Mouse (Mus musculus) MN1 (cell line): ENCODE data around the gene Acot6.

Experiments used
- DNase-seq: peaks from one replicate; pipeline ENCODE4 v3.0.0-alpha.2; 2016; ENCODE audit warnings: low spot score

The Acot6 gene

DNA sequence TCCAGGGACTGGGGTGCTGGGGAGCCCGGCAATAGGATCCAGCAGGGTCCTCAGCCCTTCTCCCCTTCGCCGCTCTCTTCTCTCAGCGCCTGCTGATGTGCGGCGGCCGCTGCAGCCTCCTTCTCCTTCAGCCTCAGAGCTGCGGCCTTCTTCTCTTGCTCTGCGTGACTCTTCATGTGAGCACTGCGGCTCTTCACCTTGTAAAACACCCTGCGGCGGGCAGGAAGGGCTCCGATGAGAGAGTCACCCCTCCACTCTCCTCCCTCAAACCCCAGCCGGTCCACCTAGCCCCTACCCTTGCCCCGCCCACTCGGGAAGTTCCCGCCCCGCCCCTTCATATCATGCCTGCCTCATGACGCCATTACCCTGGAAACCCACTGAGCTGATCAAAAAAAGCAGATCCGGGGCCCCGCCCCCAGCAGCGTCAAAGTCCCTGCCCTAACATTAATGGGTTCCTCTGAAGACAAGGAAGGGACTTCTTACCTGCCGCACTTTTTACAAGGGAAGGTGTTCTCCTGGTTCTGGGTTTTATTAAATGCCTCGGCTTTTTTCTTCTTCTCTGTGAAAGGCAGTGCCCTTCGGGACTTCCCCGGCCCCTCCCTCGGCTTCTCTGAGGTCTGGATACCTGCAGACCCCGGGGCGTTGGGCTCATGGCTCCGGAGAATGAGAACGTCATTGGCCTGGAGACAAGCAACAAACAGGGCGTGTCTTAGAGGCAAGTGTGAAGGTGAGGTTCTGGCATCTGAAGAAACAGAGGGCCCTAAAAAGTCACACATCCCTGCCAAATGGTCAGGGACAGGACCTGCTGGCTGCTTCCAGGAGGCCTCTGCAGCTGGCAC is 52.1 kb downstream of the Acot6 start:
- DNase-seq: no peak

DNA sequence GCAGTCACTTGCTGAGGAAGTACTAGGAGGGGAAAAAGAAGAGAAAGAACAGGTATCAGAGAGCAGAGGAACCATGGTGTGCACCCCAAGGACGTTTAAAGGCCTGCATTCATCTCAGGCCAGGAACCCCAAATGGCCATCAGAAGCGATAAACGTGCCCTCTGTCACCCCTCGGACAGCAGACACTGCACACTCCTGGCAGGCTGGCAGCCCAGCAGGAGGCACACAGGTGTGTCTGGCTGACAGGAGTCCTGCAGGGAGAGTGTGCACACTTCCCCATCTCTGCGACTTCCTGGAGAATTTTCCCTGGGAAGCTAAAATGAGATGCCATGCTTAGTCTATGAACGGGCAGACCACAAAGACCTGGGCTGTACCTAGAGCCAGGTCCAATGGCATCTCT is 53.0 kb downstream of the Acot6 start:
- DNase-seq: no peak

- peak; percentile 91 for DNase-seq
Observed at GRCm38 (mm10) chr12:84154786-84155522, 54.5 kb downstream of the Acot6 start.

DNA sequence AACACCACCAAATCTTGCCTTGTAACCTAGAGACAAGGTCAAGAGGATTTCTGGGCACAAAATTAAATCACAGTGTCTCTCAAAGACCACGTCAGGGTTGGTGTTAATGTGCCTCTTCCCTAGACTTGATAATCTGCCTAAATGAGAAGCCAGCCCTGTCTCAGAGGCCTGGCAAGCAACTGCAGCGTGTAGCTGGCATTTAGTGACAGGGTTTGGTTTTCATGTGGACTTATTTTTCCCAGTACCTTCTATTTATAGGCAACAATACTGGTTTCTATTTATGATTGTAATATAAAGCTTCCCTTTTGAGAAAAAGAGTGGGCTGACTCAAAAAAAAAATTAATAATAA is 55.0 kb downstream of the Acot6 start:
- DNase-seq: no peak

GRCm38 (mm10) chr12:84156210-84156609 is 55.8 kb downstream of the Acot6 start:
- DNase-seq: no peak

DNA sequence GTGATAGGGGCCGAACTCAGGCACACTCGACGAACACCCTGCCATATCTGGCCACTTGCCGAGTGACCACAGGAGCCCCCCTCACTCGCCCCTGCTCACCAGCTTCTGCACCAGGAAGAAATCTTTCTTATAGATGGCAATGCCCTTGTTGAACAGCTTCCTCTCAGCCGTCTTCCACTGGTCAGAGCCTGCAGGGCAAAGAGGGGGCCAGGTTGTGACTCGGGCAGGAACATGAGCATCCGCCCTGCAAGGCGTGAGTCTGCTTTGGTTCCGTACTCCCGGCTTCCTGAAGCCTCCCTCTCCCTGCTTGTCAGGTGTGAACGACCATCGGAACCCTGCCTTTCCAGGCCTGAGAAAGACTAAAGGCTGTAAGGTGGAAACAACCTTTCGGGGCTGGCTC is 57.7 kb downstream of the Acot6 start:
- DNase-seq: no peak

DNA sequence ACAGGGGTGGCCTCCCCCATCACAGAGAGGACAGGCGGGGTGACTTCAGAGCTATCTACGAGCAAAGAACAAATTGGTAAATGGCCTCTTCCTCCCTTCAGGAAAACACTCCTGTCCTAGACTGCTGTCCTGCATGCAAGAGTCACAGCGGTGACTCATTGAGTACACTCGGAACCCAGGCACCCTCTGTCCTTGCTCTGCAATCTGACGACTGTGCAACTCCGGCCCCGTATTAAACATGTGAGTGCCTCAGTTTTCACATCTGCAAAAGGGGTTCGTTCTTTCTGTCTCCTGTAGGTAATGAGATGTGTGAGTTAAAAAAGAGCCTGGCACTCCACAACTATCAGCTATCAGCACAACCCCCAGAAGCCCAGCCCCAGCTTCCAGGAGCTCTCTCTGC is 60.0 kb downstream of the Acot6 start:
- DNase-seq: no peak
